ENCODE assay signal across 25 mouse cellular contexts in the genomic region with DNA sequence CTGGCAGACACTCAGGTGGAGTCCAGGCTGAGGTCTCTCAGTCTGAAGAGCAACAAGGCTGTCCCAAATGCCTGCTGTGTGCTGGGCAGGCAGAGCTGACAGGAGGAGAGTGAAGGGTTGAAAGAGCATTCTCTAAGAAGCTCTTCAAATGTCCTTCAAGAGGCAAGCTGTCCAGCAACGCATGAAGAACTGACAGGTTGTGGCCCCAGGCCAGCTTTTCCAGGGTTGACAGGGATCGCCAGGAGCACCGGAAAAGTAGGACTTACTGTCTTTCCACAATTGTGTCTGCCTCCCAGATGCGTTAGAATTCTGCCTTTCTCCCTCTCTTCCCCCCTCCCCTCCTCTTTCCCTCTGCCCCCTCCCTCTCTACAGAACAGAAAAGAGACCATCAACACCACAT.
"Had no signal": no experiment of that assay in that cellular context is flagged by ENCODE, and none has a peak within 500 bp of the region (broad histone marks: within the 10 kb centered on the region; RNA-seq: fewer than 3 reads in every experiment).

No protein-coding gene starts in this region.

- H3K27me3 ChIP-seq: hindbrain, embryonic 15.5 days; intestine, embryonic 15.5 days; liver, embryonic 13.5 days; liver, embryonic 15.5 days had no signal

- H3K4me2 ChIP-seq: heart, embryonic 11.5 days; hindbrain, embryonic 13.5 days; hindbrain, embryonic 15.5 days; intestine, embryonic 15.5 days; limb, embryonic 12.5 days; liver, embryonic 11.5 days; liver, embryonic 13.5 days; liver, embryonic 15.5 days had no signal

- ATAC-seq: inflammation-experienced regulatory T-cells, adult 6 months; intestine, embryonic 15.5 days; intestine, postnatal 0 days had no signal

- H3K27ac ChIP-seq: gastrocnemius, adult 2 months; heart, adult 2 months; hindbrain, embryonic 13.5 days; hindbrain, embryonic 15.5 days; intestine, embryonic 15.5 days; layer of hippocampus, adult 2 months; left cerebral cortex, adult 2 months; limb, embryonic 10.5 days; limb, embryonic 12.5 days; liver, embryonic 13.5 days; liver, embryonic 15.5 days had no signal

- H3K4me3 ChIP-seq: gastrocnemius, adult 2 months; heart, adult 2 months; hindbrain, embryonic 13.5 days; hindbrain, embryonic 15.5 days; intestine, embryonic 15.5 days; layer of hippocampus, adult 2 months; left cerebral cortex, adult 2 months; limb, embryonic 10.5 days; limb, embryonic 12.5 days; liver, embryonic 13.5 days; liver, embryonic 15.5 days had no signal

- H3K4me1 ChIP-seq: hindbrain, embryonic 13.5 days; hindbrain, embryonic 15.5 days; intestine, embryonic 15.5 days; limb, embryonic 10.5 days; limb, embryonic 12.5 days; liver, embryonic 13.5 days; liver, embryonic 15.5 days had no signal

- H3K9ac ChIP-seq: hindbrain, embryonic 13.5 days; hindbrain, embryonic 15.5 days; intestine, embryonic 15.5 days; limb, embryonic 12.5 days; liver, embryonic 13.5 days; liver, embryonic 15.5 days had no signal

- H3K36me3 ChIP-seq: hindbrain, embryonic 13.5 days; hindbrain, embryonic 15.5 days; intestine, embryonic 15.5 days; limb, embryonic 10.5 days; limb, embryonic 12.5 days; liver, embryonic 13.5 days; liver, embryonic 15.5 days had no signal

- H3K9me3 ChIP-seq: hindbrain, embryonic 13.5 days; hindbrain, embryonic 15.5 days; intestine, embryonic 15.5 days; limb, embryonic 10.5 days had no signal

- DNase-seq: gastrocnemius, adult 2 months; gastrocnemius, postnatal 10 days; gastrocnemius, postnatal 25 days; heart, adult 2 months; heart, postnatal 10 days; heart, postnatal 4 days; kidney, adult 18-20 months; kidney, adult 8-10 months; kidney, postnatal 10 days; kidney, postnatal 25 days; kidney, postnatal 4 days; liver; liver, embryonic 13.5 days had no signal
